Mouse (Mus musculus) G1E-ER4 (cell line): ENCODE measurements around the gene Gm34653. TPM values are rescaled to one million over a fixed set of nuclear protein-coding genes. Genes with fewer than 3 reads are reported as not detected.
A peak's percentile ranks its signal among the peaks of the same experiment; 100 is the strongest.

ENCODE experiments used
- GATA1 ChIP-seq: IDR thresholded peaks from one replicate; pipeline ENCODE4 v1.8.0; 2012; ENCODE audit warnings: low read length, inconsistent platforms
- polyA plus RNA-seq: library from polyadenylated mRNA; stranded (reverse); fragments of >175 nt; gene quantifications from 2 replicates; pipeline ENCODE4 v1.2.3, GENCODE M21; 2012

The Gm34653 gene
- polyA plus RNA-seq, 1 experiment, result not detected

- peak; percentile 15 for TF ChIP-seq GATA1
Measured at GRCm38 (mm10) chr2:34809568-34809967, 23.2 kb upstream of the Gm34653 start.

GRCm38 (mm10) chr2:34810775-34811174 is 22.0 kb upstream of the Gm34653 start:
- TF ChIP-seq GATA1, result no peak

- no peak for TF ChIP-seq GATA1
Measured at GRCm38 (mm10) chr2:34812706-34813105, 20.1 kb upstream of the Gm34653 start.

GRCm38 (mm10) chr2:34818492-34818891 is 14.3 kb upstream of the Gm34653 start:
- TF ChIP-seq GATA1, result no peak

GRCm38 (mm10) chr2:34825827-34826459 is 6.9 kb upstream of the Gm34653 start, which contains the start of gene Fbxw2:
Gene Fbxw2 (minus strand): TSS chr2:34826311.
- TF ChIP-seq GATA1, result no peak

- TF ChIP-seq GATA1, result no peak
Measured at GRCm38 (mm10) chr2:34826460-34827231, 6.2 kb upstream of the Gm34653 start.

GRCm38 (mm10) chr2:34827591-34827990 is 5.2 kb upstream of the Gm34653 start:
- no peak for TF ChIP-seq GATA1

GRCm38 (mm10) chr2:34828026-34828425 is 4.8 kb upstream of the Gm34653 start:
- TF ChIP-seq GATA1, result no peak

- TF ChIP-seq GATA1, result no peak
Measured at GRCm38 (mm10) chr2:34833624-34834023, 817 bp downstream of the Gm34653 start.

GRCm38 (mm10) chr2:34835669-34836068 is 2.9 kb downstream of the Gm34653 start:
- no peak for TF ChIP-seq GATA1

GRCm38 (mm10) chr2:34841706-34842105 is 8.9 kb downstream of the Gm34653 start:
- TF ChIP-seq GATA1, result no peak

GRCm38 (mm10) chr2:34843211-34843939 is 10.6 kb downstream of the Gm34653 start:
- TF ChIP-seq GATA1, result no peak

- no peak for TF ChIP-seq GATA1
Measured at GRCm38 (mm10) chr2:34847702-34848101, 14.9 kb downstream of the Gm34653 start.

GRCm38 (mm10) chr2:34855265-34855664 is 22.5 kb downstream of the Gm34653 start:
- TF ChIP-seq GATA1, result no peak

- no peak for TF ChIP-seq GATA1
Measured at GRCm38 (mm10) chr2:34857728-34858127, 24.9 kb downstream of the Gm34653 start.

- TF ChIP-seq GATA1, result no peak
Measured at GRCm38 (mm10) chr2:34869680-34870079, 36.9 kb downstream of the Gm34653 start.
